Mouse (Mus musculus) spleen, adult 2 months (tissue): Measurements from ENCODE around the gene Oprl1. TPM values are rescaled to one million over a fixed set of nuclear protein-coding genes. Genes with fewer than 3 reads are reported as not detected.

Source experiments
- DNase-seq, 2 experiments: peaks; one replicate each; pipeline versions ENCODE4 v3.0.0 to v3.0.0-alpha.2; 2012 to 2021; ENCODE audit warnings: low spot score in 2 of 2, low read depth in 1 of 2
- H3K27ac ChIP-seq: fragments of 200-500 bp; 2 replicates; pipeline ENCODE4 v1.5.1; 2012; ENCODE audit warnings: low read length, inconsistent platforms; ENCODE audit not compliant: insufficient read depth
- H3K27me3 ChIP-seq: fragments of 200-500 bp; 2 replicates; pipeline ENCODE4 v1.6.1; 2012; ENCODE audit warnings: mild to moderate bottlenecking, moderate library complexity, low read length, inconsistent platforms; ENCODE audit not compliant: control insufficient read depth, insufficient read depth
- H3K36me3 ChIP-seq: fragments of 200-500 bp; 2 replicates; pipeline ENCODE4 v1.6.1; 2012; ENCODE audit warnings: mild to moderate bottlenecking, low read length, inconsistent platforms; ENCODE audit not compliant: control insufficient read depth, insufficient read depth
- H3K4me1 ChIP-seq: fragments of 200-500 bp; 2 replicates; pipeline ENCODE4 v1.6.1; 2011; ENCODE audit warnings: inconsistent platforms; ENCODE audit not compliant: control insufficient read depth, insufficient read depth, insufficient read length
- H3K4me3 ChIP-seq: fragments of 200-500 bp; 2 replicates; pipeline ENCODE4 v1.5.1; 2011; ENCODE audit warnings: mild to moderate bottlenecking, inconsistent platforms; ENCODE audit not compliant: insufficient read depth, insufficient read length; ENCODE audit errors: extremely low read depth
- CTCF ChIP-seq: fragments of 200-500 bp; IDR thresholded peaks from 2 replicates; pipeline ENCODE4 v1.5.1; 2011; ENCODE audit warnings: mild to moderate bottlenecking, inconsistent platforms; ENCODE audit not compliant: insufficient read depth, insufficient read length, insufficient replicate concordance; ENCODE audit errors: extremely low read depth
- POLR2A ChIP-seq: fragments of 200-500 bp; IDR thresholded peaks from 2 replicates; pipeline ENCODE4 v1.6.1; 2011; ENCODE audit warnings: low read depth, low read length, inconsistent platforms
- WGBS: fragments of 180-500 bp; shearing (Covaris S2); methylation state at CpG from one replicate; pipeline ENCODE4 v1.1.7; 2018; 5-methylcytosine and 5-hydroxymethylcytosine counted together
- polyA plus RNA-seq: library from polyadenylated mRNA; depleted of rRNA; stranded (reverse); fragments of >200 nt; gene quantifications from 2 replicates; pipeline ENCODE4 v1.2.3, GENCODE M21; 2012

The Oprl1 gene
- polyA plus RNA-seq, 1 experiment: 0.09 TPM

GRCm38 (mm10) chr2:181691571-181691970 is 23.2 kb upstream of the Oprl1 start:
- peaks cover 34% of the 10 kb centered on the region; the same call in 1 of the 2 replicates for H3K4me1 ChIP-seq
- no peak for TF ChIP-seq CTCF
- TF ChIP-seq POLR2A: no peak
- peak overlapping the region; percentile 98 for H3K27ac ChIP-seq
- peak in 1 of 2 experiments; percentile 47 for DNase-seq
- 19% methylated on average over 4 of the region's 4 CpGs for WGBS
- H3K27me3 ChIP-seq: no peaks in the 10 kb centered on the region
- H3K4me3 ChIP-seq: peak overlapping the region; percentile 50
- H3K36me3 ChIP-seq: peaks cover 17% of the 10 kb centered on the region

DNA sequence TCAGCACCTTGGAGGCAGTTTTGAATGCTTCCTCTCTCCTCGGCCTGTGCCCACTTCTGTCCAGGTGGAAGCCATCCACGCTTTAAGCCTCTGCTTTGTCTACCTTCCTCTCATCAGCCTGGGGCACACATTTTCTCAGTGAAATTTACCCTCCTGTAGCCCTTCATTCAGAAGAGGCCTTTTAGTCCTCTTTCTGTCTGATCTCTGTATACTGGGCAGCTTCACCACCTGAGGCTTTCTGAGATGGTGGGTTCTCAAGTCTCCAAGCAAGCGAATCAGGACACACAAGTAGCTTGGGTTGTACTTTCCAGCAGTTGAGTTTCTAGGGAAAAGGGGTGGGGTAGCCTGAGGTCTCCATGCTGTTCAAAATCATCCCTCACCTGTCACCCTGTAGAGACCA is 22.5 kb upstream of the Oprl1 start:
- Histone ChIP-seq H3K27me3 (no peaks in the 10 kb centered on the region), H3K27ac (peak overlapping the region; percentile 98), H3K4me1 (peaks cover 34% of the 10 kb centered on the region; the same call in 1 of the 2 replicates), H3K36me3 (peaks cover 15% of the 10 kb centered on the region), H3K4me3 (peak overlapping the region; percentile 78; the same call in 1 of the 2 replicates)
- TF ChIP-seq CTCF: no peak
- TF ChIP-seq POLR2A: no peak
- WGBS: 58% methylated on average over 3 of the region's 3 CpGs
- no peak for DNase-seq

- Histone ChIP-seq H3K36me3 (peaks cover 12% of the 10 kb centered on the region), H3K4me1 (peaks cover 34% of the 10 kb centered on the region; the same call in 1 of the 2 replicates), H3K4me3 (peak within 1 kb of the TSS; percentile 78), H3K27me3 (no peaks in the 10 kb centered on the region), H3K27ac (peak within 1 kb of the TSS; percentile 98)
- TF ChIP-seq CTCF (no peak), POLR2A (peak; percentile 37)
- peak; percentile 81 to 89 for DNase-seq
- WGBS: under 1% methylated on average over 75 of the region's 75 CpGs
Observed at GRCm38 (mm10) chr2:181693339-181694280, 21.2 kb upstream of the Oprl1 start, which contains the start of gene Rgs19. Rgs19 (minus strand) TSS chr2:181693977.

DNA sequence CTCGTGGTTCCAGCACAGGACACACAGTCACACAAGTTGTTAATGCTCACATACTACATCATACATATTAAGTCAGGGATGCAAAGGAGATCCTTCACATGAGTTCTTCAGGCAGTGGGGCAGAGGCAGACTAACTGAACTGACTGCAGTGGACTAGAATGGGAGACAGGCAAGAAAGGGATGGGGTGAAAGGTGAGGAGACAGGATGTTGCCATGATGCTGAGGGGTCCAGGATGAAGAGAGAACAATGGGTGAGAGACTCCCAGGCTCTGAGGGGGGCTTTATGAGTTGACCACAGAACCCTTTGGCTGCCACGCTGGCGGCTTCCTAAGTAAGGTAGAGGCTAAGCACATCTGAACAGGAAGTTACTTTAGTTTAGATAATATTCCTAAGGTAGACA is 20.2 kb upstream of the Oprl1 start:
- H3K27ac ChIP-seq: no peak overlapping the region
- 82% methylated on average over 3 of the region's 3 CpGs for WGBS

DNA sequence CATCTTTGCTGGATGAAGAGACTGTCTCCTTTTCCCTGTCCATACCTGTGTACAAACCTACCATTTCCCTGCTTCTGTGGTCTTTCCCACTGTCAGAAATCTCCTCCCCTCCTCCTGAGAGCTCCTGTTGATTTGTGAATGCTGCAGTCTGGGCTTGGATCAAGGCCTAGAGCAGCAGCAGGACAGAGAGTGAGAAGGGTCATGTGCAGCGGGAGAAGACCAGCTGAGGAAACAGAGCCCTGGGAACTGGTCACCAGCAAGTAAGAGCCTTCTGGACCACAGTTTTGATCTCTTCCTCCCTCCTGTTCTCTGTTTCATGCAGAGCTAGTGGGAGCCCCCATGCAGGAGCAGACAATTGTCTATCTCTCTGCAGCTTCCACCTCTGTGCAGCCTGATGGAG is 19.0 kb upstream of the Oprl1 start:
- no peak for DNase-seq
- H3K4me3 ChIP-seq: no peak overlapping the region
- peaks cover 1% of the 10 kb centered on the region; the same call in 1 of the 2 replicates for H3K36me3 ChIP-seq
- no peaks in the 10 kb centered on the region for H3K27me3 ChIP-seq
- TF ChIP-seq POLR2A: no peak
- no peak for TF ChIP-seq CTCF
- H3K4me1 ChIP-seq: peaks cover 19% of the 10 kb centered on the region; the same call in 1 of the 2 replicates
- WGBS: 79% methylated on average over 1 of the region's 1 CpGs
- H3K27ac ChIP-seq: no peak overlapping the region

More for the DNA sequence above, 20.2 kb upstream of the Oprl1 start:
- no peak for DNase-seq
- Histone ChIP-seq H3K4me1 (peaks cover 31% of the 10 kb centered on the region; the same call in 1 of the 2 replicates), H3K36me3 (peaks cover 4% of the 10 kb centered on the region; the same call in 1 of the 2 replicates), H3K4me3 (no peak overlapping the region), H3K27me3 (no peaks in the 10 kb centered on the region)
- TF ChIP-seq CTCF: no peak
- no peak for TF ChIP-seq POLR2A

GRCm38 (mm10) chr2:181696801-181697420 is 17.9 kb upstream of the Oprl1 start:
- Histone ChIP-seq H3K4me3 (no peak overlapping the region), H3K27ac (no peak overlapping the region), H3K4me1 (peaks cover 11% of the 10 kb centered on the region; the same call in 1 of the 2 replicates), H3K27me3 (no peaks in the 10 kb centered on the region), H3K36me3 (no peaks in the 10 kb centered on the region)
- TF ChIP-seq POLR2A (no peak), CTCF (no peak)
- no peak for DNase-seq
- 92% methylated on average over 33 of the region's 33 CpGs for WGBS
